Mouse (Mus musculus) left cerebral cortex, postnatal 36 days (tissue): ENCODE measurements around the gene Gcm2. TPM values are rescaled to one million over a fixed set of nuclear protein-coding genes. Genes with fewer than 3 reads are reported as not detected.
A peak's percentile ranks its signal among the peaks of the same experiment; 100 is the strongest.

Source experiments
- DNase-seq, 2 experiments: peaks; one replicate each; pipeline ENCODE4 v3.0.0; 2021 to 2022; ENCODE audit warnings: low spot score in 2 of 2, mixed read lengths in 1 of 2
- intact Hi-C: fragments of 180-260 bp; cut with DNase I; formaldehyde crosslinking; loops from one replicate; pipeline ENCODE4 v1.15.1; 2025
- total RNA-seq, 2 experiments: library from RNA; stranded (reverse); gene quantifications; 2 replicates each; pipeline ENCODE4 v1.2.3; 2021

Gcm2 gene
- total RNA-seq: not detected

DNA sequence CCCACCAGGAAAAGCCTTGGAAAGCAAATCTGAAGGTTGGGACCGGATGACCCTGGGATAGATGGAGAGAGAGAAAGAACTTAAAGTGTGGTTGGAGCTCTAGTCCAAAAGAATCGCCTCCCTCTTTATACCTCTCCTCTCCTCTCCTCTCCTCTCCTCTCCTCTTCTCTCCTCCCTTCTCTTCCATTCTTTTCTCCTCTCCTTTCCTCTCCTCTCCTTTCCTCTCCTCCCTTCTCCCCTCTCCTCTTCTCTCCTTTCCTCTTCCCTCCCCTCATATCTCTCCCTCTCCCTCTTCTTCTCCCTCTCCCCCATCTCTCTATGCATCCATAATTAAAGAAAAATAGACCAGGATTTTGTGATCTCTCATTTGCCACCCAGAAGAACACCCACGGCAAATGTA, at the start of gene Gcm2:
Gcm2 (minus strand) TSS at position 101 of the 400 bp plus-strand sequence.
- intact Hi-C loops: no loop called here
- DNase-seq: no peak

DNA sequence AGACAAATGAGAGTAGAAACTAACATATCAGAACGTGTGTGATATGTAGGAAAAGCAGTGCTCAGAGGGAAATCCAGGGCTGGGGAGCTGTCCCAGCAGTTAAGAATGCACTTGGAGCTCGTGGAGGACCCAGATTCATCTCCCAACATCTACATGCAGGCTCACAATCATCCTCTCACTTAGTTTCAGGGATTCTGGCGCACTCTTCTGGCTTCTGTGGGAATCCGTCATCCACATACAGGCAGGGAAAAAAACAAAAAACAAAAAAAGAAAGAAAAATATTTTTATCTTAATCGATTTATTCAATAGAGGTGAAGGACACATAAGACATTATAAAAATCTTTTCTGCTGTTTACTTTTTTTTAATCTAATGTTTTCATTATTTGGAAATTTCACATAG, 47.6 kb upstream of the Gcm2 start:
- no peak for DNase-seq
- intact Hi-C loops: no loop called here

DNA sequence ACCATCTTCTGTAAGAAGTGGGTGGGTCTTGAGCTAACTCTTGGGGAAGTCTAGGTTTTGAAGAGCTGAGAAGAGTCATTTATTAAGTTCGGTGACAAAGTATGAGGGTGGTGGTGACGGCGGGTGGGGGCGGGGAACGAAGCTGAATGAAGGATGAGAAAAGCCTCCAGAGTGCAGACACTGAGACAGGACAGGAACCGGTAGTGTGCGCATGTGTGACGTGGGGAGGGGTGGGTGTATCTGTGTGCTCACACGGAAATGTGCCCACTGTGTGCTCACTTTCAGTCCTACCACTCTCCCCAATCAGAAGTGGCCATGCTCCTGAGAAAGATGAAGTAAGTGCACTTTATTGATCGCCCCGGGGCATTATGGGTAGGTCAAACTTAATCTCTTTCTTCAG, 42.3 kb upstream of the Gcm2 start:
- no peak for DNase-seq
- intact Hi-C loops: no loop called here

DNA sequence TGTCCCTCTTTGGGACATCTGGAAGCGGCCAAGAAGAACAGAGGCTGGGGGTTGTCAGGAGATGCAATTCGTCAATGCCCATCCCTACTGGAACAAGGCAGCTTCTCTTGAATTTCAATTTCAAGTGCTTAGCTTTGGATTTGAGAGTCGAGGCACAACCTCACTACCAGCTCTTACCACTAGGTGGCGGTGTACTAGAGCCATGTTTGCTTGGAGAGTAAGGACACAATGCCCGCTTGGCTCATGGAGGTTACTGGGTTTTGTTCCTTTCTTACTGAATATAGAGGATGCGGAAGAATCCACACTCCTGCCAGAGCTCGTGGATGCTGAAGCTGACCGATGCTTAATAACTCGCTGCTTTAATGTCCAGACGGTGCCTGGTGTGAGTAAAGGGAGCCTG, 35.4 kb upstream of the Gcm2 start:
- peak; percentile 56 to 68 for DNase-seq
- intact Hi-C loops: loop anchor here (5.0 to 10.0 kb wide), 3 partner anchors 76 to 429 kb away; partner anchors contain the start of gene Elovl2

DNA sequence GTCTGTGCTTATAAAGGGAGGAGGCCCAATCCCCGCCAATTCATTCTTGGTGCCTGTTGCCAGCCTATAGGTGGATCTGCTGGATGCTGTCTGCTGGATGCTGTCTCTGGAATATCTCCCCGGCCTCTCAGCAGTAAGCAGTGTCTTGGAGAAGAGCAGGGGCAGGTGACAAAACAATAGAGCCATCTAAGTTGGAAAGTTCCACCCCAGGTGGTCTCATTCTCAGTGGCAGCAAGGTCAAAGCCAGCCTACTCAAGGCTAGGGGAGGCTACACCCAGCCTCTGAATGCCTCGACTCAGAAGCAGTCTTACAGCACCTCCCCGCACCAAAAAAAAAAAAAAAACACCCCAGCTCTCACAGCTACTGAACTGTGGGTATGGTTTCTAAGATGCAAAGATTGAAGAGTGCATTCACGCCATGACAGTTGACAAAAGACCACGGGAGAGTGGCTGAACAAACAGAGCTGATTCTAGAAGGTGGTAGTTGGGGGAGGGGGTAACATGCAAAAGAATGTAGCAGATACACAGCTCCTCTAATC, 34.7 kb upstream of the Gcm2 start:
- intact Hi-C loops: loop anchor here (5.0 to 10.0 kb wide), 3 partner anchors 77 to 429 kb away; partner anchors contain the start of gene Elovl2
- no peak for DNase-seq

DNA sequence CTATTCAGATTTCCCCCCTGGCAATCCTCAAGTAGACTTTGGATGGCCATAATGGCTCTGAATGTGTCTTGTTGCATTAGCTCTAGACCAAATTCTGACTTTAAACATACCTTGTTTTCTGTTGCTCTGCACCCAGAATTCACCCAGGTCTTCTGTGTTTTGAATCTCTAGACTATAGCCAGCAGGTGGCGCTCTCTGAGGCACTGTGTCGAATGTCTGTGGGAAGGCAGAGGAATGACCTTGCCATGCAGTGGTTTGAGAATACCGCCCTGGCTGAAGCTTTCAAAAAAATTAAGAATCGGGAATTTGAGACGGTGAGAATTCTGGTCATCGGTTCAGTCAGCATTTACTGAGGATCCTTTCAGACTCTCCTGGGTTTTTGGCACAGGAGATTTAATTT, 24.1 kb upstream of the Gcm2 start:
- intact Hi-C loops: no loop called here
- DNase-seq: peak; percentile 13 to 27

DNA sequence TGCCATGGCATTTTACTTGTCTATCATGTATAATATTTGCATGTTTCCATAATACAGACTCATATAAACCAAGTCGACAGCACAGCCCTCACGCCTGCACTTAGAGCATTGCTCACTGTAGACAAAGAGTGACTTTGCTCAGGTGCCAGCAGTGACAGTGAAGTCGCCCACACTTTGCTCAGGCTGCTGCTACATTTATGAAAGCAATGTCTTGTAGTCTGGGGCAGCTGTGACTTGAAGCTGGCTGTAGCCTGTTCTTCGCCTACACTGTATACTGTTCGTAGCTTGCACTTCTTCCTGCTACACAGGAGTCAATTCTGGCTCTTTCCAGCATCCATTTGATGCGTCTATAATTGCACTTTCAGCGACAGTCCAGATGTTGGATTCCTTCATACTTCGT, 18.2 kb upstream of the Gcm2 start:
- intact Hi-C loops: no loop called here
- peak; percentile 21 to 26 for DNase-seq

DNA sequence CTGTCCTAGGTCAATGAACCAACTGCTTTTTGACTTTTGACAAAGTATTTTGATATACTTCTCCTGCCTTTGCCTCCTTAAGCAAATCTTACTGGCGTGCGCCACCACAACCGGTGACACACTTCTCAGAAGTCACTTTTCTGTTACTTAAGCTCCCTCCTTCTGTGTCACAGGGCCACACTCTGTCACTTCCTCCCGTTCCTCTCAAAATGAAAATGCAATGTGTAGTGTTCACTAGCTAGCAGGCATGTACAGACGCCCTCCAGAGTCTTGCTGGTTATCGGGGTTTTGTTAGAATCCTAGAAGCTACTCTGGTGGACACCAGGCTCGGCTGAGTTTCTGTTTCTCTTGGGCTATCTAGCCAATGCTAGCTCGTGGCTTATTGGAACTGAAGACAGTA, 17.5 kb upstream of the Gcm2 start:
- no peak for DNase-seq
- intact Hi-C loops: no loop called here

DNA sequence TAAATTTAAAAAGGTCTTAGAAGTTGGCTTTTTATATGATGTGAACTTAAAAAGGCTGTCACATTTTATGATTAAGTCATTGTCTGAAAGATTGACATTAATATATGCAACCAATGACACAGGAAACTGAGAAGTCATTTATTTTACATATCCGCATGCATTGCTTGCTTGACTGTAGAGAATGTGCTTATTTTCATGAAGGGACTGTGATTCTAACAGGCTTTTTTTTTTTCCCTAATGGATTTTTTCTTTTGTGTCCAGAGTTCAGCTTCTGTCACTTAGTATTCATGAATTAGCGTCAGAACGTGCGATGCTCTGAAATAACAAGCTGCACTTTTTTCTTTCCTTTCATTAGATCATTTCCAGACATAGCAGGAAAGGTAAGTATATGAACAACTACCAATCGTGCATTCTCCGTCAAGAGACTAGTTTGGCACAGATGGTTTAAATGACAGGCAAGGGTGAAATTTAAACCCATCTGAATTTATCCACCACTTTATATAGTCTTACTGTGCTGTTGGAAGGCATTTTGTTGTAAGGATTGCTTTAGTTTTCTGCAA, 12.9 kb upstream of the Gcm2 start:
- intact Hi-C loops: no loop called here
- no peak for DNase-seq

DNA sequence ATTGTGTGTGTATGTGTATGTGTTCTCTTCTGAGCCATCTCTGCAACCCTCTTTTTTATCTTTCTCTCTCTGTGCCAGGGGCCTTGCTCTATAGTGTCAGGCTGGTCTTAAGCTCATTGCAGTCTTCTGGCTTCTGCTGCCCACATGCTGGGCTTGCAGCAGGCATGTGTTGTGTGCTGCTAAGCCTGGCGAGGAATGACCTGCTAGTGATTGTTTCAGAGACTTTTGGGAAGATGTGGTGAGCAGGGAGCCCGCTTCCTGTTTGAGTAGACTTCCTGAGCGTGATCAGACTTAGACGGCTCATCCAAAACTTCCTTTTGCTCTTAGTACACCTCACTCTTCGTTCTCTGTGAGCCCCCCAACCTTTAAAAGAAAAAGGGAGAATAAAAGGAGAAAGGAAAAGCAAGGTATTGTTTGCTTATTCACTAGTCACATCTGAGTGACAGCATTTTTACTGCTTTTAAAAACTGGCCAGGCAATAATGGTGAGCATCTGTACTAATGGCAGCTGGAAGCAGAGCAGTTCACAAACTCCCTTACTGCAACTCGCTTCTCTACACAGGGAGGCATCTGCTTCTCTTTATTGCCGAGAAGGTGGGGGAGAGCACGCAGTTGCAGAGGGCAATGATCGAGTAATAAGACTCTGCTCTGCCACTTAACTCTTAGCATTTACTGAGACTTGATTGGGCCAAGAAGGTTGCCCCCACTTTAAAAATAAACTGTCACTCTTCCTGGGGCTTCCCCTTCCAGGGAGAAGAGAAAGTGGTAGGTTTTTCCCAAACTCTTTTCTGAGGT, 8.5 kb upstream of the Gcm2 start:
- intact Hi-C loops: no loop called here
- DNase-seq: no peak

DNA sequence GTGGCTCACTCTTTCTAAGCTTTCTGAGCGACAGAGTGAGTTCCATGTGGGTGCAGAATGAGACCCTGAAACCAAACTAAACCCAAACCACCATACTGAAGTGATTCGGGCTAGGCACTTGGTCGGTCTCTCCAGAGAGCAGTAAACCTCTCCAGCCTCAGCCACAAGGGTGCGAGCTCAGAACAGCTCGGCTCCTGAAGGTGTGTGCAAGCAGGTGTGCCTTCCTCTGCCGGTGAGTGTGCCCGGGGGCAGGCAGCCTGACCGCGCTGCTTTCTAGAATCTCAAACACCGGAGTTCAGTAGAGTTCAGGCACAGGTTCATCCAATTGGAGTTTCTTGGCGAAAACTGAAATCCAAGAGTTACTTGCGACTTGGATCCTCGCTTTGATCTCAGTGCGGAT, 3.1 kb upstream of the Gcm2 start, which contains the start of gene Sycp2l:
Sycp2l (plus strand) TSS at position 368 of the 400 bp plus-strand sequence.
- no peak for DNase-seq
- intact Hi-C loops: no loop called here

DNA sequence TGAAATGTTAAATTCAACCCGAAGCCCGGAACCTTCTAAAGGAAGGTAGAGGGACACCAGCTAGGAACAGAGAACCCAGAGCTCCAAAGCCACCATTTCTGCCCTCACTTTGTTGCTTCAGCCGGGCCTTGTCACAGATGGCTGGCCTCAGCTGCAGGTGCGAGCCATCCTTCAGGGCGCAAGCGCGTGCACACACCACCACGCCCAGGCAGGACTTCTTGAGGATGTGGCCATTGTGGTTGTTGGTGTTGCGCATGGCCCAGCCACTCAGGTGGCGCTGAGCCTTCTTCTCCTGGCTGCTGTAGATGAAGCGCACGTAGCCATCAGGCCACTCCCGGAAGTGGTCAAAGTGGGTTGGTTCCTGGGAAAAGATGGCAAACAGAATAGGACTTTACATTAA, 5.3 kb downstream of the Gcm2 start:
- DNase-seq: no peak
- intact Hi-C loops: no loop called here

DNA sequence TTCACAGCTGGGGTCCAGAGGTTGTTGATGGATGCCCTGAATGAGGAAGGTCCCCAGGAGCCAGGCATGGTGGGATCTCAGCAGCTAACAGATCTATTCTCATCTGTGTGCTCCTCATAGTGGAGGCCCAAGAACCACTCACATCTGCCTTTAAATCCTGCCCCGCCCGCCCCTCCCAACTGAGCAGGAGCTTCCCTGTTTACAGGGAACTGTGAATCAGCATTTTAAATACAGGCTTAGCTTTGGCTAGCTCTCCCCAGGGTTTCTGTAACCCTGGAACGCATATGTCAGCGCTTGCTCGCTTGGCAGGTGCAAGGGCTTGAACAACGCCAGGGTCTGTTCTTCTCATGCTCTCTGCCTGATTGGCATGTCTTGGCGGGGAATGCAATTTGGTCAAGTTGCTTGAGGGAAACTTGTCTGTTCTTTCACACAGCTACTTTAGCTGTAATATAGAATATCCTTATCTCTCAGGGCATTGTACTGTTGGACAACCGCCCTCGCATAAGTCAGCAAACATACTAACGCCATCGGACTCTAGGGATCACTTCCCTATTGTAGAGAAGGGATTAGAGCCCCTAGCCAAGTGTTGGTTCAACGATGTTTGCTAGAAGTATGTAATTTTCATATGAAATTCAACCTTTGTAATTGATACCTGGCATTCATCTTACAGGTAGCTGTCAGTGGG, 6.9 kb downstream of the Gcm2 start:
- intact Hi-C loops: no loop called here
- DNase-seq: no peak

DNA sequence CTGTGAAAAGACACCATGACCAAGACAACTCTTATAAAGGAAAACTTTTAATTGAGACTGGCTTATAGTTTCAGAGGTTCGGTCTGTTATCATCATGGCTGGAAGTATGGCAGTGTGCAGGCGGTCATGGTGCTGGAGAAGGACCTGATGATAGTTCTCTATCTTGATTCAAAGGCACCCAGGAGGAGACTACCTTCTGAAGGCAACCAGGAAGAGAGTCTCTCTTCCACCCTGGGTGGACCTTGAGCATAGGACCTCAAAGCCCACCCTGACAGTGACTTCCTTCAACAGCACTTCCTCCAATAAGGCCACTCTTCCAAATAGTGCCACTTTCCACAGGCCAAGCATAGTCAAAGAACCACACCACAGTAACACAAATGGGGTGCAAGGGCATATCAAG, 10.8 kb downstream of the Gcm2 start:
- no peak for DNase-seq

DNA sequence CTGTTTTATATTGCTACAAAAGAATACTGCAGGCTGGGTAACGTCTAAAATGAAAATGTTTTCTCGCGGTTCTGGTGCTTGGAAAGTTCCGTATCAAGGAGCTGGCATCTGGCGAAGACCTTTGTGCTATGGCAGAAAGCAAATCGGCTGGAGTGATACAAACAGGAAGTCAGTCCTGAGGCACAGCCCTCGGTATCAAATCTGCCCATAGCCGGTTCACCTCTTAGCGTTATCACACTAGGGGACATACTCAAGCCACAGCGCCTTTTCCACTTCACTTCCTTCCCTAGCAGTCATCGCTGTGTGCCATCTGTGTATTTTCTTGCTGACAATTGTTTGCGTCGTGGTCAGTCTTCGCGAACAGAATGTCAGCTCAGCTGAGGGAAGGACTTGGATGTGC, 12.5 kb downstream of the Gcm2 start:
- intact Hi-C loops: no loop called here
- DNase-seq: no peak

More for the DNA sequence above, 10.8 kb downstream of the Gcm2 start:
- intact Hi-C loops: no loop called here

DNA sequence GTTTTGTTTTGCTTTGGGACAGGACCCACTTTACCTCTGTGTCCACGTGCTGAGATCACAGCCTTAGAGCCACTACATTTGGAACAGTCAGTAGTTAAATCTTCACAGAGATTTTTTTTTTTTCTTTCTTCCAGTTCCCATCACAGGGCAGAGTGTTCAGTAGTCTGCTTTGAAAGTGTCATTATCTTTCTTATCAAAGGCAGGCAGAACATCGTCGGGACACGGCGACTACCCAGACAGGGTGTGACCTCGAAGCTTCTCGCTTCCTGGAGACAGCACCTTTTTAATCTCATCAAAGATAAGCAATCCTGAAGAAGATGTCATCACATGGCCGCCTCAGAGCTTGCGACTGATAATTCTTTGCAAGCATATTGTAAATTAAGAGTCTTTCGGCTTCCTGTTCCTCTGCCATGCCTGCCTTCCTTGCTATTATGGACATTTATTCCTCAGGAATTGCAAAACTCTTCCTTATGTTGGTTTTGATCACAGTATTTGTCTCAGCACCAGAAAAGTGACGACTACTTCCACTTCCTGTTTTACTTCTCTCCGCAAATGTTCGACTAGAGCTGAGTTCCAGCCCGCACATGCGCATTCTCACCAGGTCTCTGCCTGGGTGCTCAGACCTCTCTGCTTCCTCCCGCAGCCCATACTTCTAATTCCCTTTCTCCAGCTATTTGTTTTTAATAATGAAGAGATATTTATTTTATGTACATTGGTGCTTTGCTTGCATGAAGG, 13.3 kb downstream of the Gcm2 start:
- intact Hi-C loops: no loop called here
- no peak for DNase-seq

DNA sequence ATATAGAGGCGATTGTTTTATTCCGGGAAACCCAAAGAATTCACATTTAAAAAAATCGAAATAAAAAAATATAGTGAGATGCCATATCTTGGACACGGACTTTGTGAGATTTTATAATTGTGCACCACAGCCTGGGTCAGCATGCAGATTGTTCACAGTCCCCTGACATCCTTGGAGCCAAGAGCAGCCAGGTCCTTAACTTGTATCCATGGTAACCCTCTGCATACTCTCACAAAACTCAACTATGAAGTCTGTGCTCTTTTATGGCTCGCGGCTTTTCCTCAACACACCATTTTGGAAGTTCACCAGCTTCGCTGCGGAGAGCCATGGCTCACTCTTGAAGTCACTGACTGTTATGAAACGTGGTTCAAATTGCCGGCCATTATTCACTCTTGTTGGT, 16.7 kb downstream of the Gcm2 start:
- intact Hi-C loops: no loop called here
- DNase-seq: no peak

DNA sequence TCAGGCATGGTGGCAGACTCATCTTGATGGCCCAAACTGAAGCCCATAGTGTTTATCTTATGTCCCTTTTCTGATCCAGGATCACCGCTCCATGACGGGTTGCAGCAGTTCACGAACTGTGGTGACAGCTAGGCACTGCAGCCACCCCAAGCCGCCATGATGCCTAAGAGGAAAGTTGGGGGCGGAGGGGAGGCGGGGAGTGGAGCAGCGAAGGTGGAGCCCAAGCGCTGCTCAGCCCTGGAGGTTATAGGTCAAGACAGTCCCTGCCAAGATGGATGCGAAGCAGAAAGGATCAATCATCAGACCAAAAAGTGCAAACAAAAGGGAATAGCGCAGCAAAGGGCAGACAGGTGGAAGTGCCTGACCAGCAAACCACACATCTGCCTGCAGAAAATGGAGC, 19.6 kb downstream of the Gcm2 start:
- intact Hi-C loops: no loop called here
- DNase-seq: no peak

DNA sequence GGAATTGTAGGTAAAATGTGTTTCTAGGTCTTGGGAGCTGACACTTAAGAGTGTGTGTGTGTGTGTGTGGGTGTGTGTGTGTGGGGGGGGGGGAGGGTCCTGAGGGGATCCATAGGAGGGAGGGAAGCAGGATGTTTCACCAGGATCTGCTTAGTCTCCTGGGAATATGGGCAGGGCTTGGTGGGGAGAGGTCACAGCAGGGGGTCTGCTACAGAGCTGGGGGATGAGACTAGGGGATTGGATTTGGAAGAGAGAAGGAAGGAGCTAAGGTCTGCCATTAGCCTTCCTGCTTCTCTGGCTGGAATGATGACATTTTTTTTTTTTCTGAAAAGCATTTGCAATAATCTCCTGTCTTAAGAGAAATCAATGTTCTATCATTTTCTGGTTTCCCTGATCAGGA, 22.1 kb downstream of the Gcm2 start:
- intact Hi-C loops: no loop called here
- DNase-seq: no peak

DNA sequence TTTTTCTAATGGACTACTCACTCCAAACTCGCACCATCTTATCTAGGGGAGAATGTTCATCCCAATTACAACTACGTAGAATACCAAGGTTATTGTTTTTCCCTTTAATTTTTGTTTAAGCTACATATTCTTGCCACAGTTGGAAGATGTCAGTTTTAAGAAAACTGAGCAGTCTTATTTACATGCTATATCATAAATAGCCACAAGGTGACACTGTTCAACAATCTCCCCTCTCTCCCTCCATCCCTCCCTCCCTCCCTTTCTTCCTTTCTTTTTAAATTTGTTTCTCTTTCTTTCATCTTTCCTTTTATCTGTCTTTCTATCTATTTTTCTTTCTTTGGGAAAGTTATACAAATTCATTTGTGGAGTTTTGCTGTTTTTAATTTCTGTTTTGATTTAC, 25.7 kb downstream of the Gcm2 start:
- intact Hi-C loops: no loop called here
- no peak for DNase-seq
